Mouse (Mus musculus): Measurements from ENCODE around the gene Calcoco1.
A peak's percentile ranks its signal among the peaks of the same experiment; 100 is the strongest.

The Calcoco1 gene

DNA sequence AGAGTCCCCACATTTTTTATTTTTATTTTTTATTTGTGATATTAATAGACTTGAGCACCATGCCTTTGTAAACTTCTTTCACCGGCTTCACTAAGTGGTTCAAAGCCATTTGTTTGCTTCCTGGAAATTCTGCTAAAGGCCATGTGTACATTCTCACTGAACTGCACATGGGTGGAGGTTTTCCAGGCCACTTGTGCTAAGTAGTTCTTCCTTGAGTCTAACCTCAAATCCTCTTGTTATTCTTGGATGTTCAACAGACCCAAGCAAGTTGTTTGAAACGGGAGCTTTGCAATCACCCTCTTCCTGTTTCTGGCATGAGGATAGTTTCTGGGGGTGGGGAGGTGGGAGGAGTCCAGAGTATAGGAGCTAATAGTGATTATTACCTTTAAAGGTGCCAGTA lies 16.5 kb upstream of the Calcoco1 start:
- no peak for DNase-seq (ENCODE audit: low read depth, low spot score)

DNA sequence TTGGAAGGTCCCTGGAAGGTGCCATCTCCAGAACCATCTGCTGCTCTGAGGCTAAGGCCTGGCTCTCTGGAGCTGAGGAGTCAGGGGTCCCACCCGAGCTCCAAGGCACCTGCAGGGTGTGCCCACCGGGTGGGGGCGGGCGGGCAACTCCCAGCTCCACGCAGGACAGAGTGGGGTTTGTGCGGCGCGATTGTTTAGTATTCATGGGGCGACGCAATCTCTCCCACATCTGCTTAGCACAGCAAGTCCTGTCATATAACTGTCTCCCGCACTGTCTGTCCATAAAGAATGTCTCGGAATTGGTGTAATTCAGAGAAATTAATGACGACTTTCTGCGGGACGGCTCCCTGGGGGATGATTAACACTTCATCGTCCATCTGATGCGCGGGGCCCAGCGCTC lies 15.1 kb upstream of the Calcoco1 start:
- DNase-seq (ENCODE audit: low read depth, low spot score) = no peak

DNA sequence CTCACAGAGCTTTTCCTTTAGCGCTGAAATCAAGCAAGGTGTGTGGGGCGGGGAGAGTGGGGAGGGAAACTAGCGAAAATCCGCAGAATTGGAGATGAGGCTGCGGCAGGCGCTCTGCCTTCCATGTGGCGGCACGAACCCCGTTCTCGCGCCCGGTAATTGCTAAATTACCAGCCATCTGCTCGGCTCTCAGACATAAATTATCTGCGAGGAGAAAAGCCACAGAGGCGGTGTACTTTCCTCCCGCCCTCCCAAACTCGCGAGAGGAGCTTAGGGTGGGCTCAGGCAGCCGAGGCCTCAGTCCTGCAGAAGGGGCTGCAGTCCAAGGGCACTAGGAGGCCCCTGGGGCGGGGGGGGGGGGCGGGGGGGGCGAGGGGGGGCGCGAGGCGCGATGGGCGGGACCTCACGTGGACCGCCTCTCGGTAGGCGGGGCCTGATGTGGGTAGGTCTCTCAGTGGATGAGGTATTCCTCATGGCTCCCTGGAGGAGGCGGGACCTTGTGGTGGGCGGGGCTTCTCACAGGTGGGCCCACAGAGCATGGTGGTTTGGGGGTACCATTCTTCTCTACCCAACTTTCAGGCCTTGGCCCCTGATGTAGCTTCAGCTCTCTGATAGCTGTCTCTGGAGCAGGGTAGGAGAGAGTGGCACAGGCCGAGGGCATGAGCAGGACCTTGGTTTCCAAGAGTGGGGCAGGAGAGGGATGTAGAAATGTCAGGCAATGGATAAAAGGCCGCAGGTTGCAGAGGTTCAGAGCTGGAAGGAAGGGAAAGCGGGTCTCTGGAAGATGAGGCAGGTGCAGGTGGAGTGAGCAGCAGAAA lies 14.4 kb upstream of the Calcoco1 start:
- DNase-seq (ENCODE audit: low read depth, low spot score) = no peak

- DNase-seq (ENCODE audit: low read depth, low spot score) = no peak
Measured at GRCm38 (mm10) chr15:102735031-102735430, 13.1 kb upstream of the Calcoco1 start.

DNA sequence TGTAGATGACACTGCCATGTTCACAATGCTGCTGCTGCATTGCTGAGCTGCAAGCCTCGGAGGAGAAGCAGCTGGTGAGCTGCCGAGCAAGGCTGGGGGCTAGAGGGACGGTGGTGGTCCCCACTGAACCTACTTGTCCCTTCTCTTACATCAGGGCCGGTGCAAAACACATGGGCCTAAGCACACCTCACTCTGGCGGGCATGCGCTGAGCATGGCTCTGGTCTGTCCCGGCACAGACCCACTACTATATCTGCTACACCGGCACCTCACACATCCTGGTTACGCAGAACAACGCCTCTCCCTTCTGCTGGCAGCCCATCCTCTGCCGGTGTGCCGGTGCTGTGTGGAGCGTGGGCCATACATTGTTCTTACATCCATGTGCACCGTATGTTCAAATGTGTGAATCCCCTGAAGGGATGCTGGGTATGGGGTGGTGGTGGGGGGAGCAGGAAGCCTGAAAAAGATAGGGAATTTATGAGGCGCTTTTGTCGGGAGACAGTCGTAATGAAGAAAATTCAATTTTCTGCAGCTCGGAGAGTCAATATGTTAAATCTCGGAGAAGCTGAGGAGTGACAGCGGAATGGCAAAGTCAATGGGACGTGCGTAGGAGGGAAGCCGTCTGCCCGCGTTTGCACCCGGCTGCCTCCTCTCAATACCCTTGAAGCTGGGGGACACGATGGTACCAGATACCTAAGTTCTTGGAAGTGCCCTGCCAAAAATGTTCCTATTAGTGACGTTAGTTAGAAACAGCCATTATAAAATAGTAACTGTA lies 12.0 kb upstream of the Calcoco1 start:
- no peak for DNase-seq (ENCODE audit: low read depth, low spot score)

DNA sequence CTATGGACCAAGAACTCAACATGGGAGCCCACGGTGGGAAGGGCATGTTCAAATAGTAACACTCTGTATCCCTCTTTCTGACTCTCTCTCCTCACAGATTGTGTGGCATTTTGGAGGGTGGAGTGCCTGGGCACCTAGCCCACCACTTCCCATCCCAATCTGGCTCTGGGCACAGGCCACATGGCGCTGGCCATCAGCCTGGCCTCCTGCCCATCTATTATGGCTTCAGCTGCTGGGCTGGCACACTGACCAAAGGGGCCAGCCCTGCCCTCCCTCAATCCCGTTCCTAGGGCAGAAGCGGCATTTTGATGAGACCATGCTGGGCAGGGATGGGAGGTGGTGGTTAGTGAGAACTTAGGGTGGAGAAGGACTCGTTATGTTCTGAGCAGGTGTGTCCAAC lies 11.3 kb upstream of the Calcoco1 start:
- DNase-seq (ENCODE audit: low read depth, low spot score) = no peak

- DNase-seq (ENCODE audit: low read depth, low spot score) = no peak
Measured at GRCm38 (mm10) chr15:102732406-102732805, 10.4 kb upstream of the Calcoco1 start.

GRCm38 (mm10) chr15:102727951-102728350 lies 6.0 kb upstream of the Calcoco1 start:
- no peak for DNase-seq (ENCODE audit: low read depth, low spot score)

- DNase-seq (ENCODE audit: low read depth, low spot score) = no peak
Measured at GRCm38 (mm10) chr15:102723358-102724135, 1.6 kb upstream of the Calcoco1 start.

GRCm38 (mm10) chr15:102722500-102722931 lies 538 bp upstream of the Calcoco1 start:
- no peak for DNase-seq (ENCODE audit: low read depth, low spot score)

- DNase-seq (ENCODE audit: low read depth, low spot score) = no peak
Measured at GRCm38 (mm10) chr15:102721016-102721898, 721 bp downstream of the Calcoco1 start.

DNA sequence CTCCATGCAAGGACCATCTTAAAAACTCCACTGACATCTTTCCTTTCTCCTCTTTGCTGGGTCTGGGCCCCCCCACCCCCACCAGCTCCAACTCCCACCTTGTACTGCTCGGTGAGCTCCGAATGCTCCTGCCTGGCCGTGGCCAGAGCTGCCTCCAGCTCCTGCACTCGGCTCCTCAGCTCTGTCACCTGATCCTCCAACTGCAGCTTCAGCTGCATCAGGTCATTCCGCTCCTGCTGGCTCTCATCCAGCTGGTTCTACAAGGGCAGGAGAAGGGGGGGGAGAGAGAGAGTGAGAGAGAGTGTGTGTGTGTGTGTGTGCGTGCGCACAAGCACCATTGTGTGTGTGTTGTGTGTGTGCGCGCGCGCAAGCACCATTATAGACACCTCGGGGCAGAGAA lies 5.8 kb downstream of the Calcoco1 start:
- no peak for DNase-seq (ENCODE audit: low read depth, low spot score)

DNA sequence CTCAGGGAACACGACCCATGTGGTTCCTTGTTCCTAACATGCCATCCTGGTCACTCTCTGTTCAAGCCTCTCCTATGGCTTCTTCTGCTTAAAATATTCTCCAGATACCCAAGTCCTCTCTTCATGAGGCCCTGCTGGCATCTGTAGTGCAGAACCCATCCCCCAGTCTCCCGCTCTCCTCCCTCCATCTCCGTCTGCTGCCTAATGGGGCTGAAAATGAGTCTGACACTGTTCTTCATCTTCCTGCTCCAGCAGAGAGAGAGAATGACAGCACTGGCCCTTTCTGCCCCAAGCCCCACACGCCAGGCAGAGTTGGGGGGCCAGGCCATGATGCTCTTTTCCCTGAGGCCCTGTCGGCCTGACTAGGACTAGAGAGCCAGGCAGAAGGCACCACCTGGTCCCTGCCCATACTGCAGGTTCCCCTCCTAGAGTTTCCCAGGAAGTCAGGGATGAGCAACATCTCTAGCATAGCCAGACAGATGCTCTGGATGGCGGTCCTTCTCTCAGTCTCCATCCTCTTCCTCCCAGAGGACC lies 14.2 kb downstream of the Calcoco1 start:
- DNase-seq (ENCODE audit: low read depth, low spot score) = no peak

DNA sequence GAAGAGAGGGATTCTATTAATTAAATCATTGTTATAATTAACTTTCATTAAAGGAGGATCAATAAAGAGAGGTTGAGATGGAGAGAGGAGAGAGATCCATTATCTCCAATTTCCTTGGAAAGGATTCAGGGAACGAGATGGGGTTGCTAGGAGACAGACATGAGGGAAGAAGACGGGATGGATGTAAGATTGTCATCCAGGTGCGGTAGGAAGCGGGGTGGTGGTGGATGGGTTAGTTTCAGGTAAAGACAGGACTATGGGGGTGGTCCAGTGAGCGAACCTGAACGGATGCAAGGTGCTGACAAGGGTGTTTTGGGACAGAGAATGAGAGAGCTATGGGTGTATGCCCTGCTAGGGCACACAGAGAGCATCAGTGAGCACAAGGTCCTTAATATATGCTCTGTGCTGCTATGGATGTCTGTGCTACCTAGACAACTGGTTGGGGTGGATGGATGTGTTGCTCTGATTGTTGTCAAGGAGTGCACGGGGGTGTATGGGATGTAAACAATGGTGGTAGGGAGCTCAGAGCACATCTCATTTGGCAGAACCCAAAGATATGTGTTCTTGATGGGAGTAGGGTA lies 16.0 kb downstream of the Calcoco1 start:
- DNase-seq (ENCODE audit: low read depth, low spot score) = no peak

GRCm38 (mm10) chr15:102705226-102705894 lies 16.6 kb downstream of the Calcoco1 start:
- DNase-seq (ENCODE audit: low read depth, low spot score) = no peak

DNA sequence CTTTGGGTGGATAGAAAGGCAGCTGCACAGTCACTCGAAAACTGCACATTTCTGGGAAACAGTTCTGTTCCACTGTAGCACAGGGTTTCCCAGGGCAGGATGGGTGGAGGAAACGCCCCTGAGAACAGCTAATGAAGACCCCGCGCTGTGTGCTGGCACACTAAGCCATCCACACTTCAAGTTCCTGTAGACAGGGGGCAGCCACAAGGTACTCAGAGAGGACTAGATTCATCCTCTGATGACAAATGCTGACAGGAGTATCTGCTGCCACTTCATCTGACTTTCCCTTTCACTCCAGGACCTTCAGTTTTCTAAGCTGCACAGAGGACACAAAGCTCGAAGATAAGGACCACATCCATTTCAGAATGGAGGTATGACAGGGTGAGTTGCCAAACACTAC lies 17.2 kb downstream of the Calcoco1 start:
- no peak for DNase-seq (ENCODE audit: low read depth, low spot score)

- no peak for DNase-seq (ENCODE audit: low read depth, low spot score)
Measured at GRCm38 (mm10) chr15:102702972-102703371, 19.0 kb downstream of the Calcoco1 start.

DNA sequence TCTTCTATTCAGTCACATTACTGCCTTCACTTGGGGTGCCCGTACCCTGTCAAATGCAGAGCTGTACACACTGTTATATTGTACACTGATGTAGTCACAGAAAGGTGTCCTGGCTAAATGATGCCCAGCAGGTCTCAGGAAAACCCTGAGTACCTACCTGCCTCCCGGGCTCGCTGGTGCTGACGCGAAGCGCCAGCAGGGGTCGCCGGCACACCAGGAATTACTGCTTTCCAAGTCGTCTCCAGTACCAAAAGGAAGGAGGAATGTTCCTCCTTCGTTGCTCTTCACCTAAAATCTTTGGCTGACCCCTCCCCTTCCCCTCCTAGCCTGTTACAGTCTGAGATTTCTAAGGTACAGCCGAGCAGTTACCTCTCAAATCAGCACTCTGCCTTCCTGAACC lies 23.8 kb downstream of the Calcoco1 start:
- no peak for DNase-seq (ENCODE audit: low read depth, low spot score)

DNA sequence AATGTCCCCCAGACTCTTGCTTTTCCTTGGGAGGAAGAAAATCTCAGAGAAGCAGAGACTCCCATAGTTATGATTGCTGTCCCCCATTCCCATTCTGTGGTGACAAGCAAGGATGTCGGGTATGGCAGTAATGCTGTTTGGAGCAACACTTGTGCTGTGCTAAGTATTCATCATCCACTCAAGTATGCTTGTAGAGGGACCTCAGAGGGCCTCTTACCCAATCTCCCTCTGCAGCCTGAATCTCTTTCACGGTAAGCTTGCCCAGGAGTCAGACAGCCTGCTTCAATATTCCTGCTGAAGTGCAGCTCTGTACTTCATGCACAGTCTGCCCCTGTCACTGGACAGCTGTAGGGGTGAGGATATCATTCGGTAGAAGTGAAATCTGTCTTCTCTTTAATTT lies 25.1 kb downstream of the Calcoco1 start:
- no peak for DNase-seq (ENCODE audit: low read depth, low spot score)

DNA sequence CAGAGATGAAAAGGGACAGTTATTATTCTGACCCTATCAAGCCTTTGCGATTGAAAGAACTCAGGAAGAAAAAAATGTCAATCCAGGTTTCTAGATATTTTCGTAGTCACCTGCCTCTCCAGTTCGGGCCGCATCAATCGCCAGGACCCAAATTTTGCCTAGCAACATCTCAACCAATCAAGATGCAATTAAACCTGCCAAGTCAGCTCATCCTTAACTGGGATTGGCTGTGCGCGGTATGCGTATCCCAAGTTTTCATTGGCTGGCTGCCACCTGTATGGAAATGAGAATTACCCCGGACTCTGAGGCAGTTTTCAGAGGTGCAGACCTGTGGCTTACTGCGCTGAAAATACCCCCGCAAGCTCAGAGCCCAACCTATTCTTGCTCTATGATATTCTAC lies 28.4 kb downstream of the Calcoco1 start:
- peak; percentile 90 for DNase-seq (ENCODE audit: low read depth, low spot score)

Data from telencephalon, adult 2 months (tissue).